Mouse (Mus musculus) thymus, adult 2 months (tissue): ENCODE measurements around the gene Gm20388.

ENCODE experiments used
- CTCF ChIP-seq: fragments of 200-500 bp; IDR thresholded peaks from 2 replicates; pipeline ENCODE4 v1.5.1; 2012; ENCODE audit warnings: mild to moderate bottlenecking, control low read depth, low read length, moderate library complexity, borderline replicate concordance; ENCODE audit not compliant: control insufficient read depth, poor library complexity, insufficient read depth; ENCODE audit errors: extremely low read depth
- POLR2A ChIP-seq: fragments of 200-500 bp; IDR thresholded peaks from 2 replicates; pipeline ENCODE4 v1.6.1; 2012; ENCODE audit warnings: mild to moderate bottlenecking, low read length, control low read depth, moderate library complexity; ENCODE audit not compliant: control insufficient read depth, poor library complexity, insufficient read depth; ENCODE audit errors: extremely low read depth

DNA sequence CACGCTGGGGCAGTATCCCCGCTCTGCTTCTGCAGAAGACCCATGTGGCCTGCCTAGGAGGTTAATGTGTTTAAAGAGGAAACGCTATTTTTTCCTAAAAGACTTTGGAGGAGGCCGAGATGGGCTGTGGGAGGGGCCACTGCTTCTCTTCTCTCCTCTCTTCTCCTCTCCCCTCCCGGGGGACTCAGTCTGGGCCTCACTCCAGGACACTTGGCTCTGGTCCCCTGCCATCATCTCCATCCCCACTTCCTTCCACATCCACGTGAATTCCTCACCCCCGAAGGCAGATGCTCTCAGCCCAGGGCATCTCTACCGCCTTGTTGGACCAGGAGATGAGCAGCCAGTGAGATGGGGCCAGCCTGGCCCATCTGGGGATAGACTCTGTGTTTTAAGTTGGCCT, 2283.8 kb downstream of the Gm20388 start:
- TF ChIP-seq CTCF = no peak
- no peak for TF ChIP-seq POLR2A
